Mouse (Mus musculus) E14TG2a.4 (cell line): Measurements from ENCODE around the gene Scoc.

Experiments
- CTCF ChIP-seq: conservative IDR thresholded peaks from 2 replicates; pipeline ENCODE4 v1.5.1; 2014; ENCODE audit warnings: low read length
- NANOG ChIP-seq: IDR thresholded peaks from 2 replicates; pipeline ENCODE4 v1.6.1; 2014; ENCODE audit warnings: borderline replicate concordance, low read length, mixed read lengths
- POU5F1 ChIP-seq: IDR thresholded peaks from 2 replicates; pipeline ENCODE4 v1.6.1; 2014; ENCODE audit warnings: low read length, borderline replicate concordance

DNA sequence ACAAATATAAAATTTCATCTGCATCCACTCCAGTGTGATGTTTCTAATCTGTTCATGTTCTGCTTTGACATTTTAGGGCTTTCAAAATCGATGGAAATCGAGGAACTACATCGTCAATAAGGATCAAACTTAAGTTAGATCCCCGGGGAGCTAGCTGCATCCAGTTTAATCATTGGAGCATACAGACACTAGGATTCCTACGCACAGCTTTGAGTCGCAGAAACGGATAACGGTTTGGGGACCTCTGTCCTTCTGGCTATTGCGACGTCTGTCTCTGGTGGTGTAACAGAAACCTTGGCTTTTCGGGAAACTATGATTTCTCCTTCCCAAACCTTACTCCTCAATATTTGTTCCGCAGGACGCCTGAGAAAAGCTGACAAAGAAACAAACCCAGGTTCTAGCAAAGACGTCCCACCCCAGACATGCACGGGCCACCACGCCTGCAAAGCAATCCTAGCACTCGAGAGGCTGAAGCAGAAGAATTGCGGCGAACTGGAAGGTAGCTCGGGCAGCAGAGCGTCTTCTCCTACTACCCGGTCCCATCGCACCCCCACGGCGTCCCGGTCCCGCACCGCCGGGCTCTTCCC is 16.4 kb downstream of the Scoc start:
- TF ChIP-seq NANOG (no peak), CTCF (no peak), POU5F1 (no peak)
